15 mouse cellular contexts compared by ENCODE assay signal in the genomic region with DNA sequence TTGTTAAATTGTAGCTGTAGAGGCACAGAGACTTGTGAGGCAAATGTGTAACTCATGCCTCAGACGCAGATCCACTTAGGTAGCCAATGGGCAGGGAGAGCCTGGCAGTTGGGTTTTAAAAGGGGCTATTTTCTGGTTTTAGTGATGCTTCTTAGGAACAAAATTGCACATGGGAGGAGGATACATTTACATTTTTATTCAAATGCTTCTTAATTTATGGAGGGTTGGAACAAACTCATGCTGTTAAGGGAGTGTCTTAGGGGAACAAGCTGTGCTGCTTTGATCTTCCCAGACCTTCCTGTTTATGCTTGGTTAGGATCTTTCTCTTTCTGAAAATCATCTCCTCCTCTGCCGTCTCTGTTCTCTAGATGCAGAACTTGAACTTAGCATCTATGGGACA.
"Had no signal": no experiment of that assay in that cellular context is flagged by ENCODE, and none has a peak within 500 bp of the region (broad histone marks: within the 10 kb centered on the region; RNA-seq: fewer than 3 reads in every experiment).

No protein-coding gene starts in this region.

- H3K36me3 ChIP-seq: limb, embryonic 15.5 days; liver, embryonic 13.5 days; lung, embryonic 15.5 days; midbrain, embryonic 13.5 days; neural tube, embryonic 12.5 days; stomach, embryonic 15.5 days had no signal

- H3K27ac ChIP-seq: kidney, postnatal 0 days; limb, embryonic 15.5 days; liver, embryonic 13.5 days; lung, embryonic 15.5 days; macrophage; midbrain, embryonic 13.5 days; neural tube, embryonic 12.5 days; stomach, embryonic 15.5 days had no signal

- H3K4me3 ChIP-seq: limb, embryonic 15.5 days; liver, embryonic 13.5 days; lung, embryonic 15.5 days; megakaryocyte, embryonic 14.5 days; midbrain, embryonic 13.5 days; neural tube, embryonic 12.5 days; stomach, embryonic 15.5 days had no signal

- ATAC-seq: liver, postnatal 0 days; midbrain, embryonic 13.5 days had no signal

- H3K4me1 ChIP-seq: limb, embryonic 15.5 days; liver, embryonic 13.5 days; lung, embryonic 15.5 days; megakaryocyte, embryonic 14.5 days; midbrain, embryonic 13.5 days; neural tube, embryonic 12.5 days; stomach, embryonic 15.5 days had no signal

- H3K9ac ChIP-seq: limb, embryonic 15.5 days; liver, embryonic 13.5 days; liver, postnatal 0 days; lung, embryonic 15.5 days; midbrain, embryonic 13.5 days; neural tube, embryonic 12.5 days; stomach, embryonic 15.5 days had no signal

- H3K9me3 ChIP-seq: limb, embryonic 15.5 days; liver, embryonic 13.5 days; lung, embryonic 15.5 days; megakaryocyte, embryonic 14.5 days; midbrain, embryonic 13.5 days; neural tube, embryonic 12.5 days; stomach, embryonic 15.5 days had no signal

- H3K4me2 ChIP-seq: limb, embryonic 15.5 days; liver, embryonic 13.5 days; lung, embryonic 15.5 days; midbrain, embryonic 13.5 days; neural tube, embryonic 12.5 days; stomach, embryonic 15.5 days had no signal

- DNase-seq: kidney, adult 11 months; kidney, adult 9 months; kidney, postnatal 36 days; liver, embryonic 13.5 days; liver, postnatal 0 days; lung, postnatal 14 days; right cerebral cortex, postnatal 14 days had no signal

- H3K27me3 ChIP-seq: limb, embryonic 15.5 days; liver, embryonic 13.5 days; lung, embryonic 15.5 days; megakaryocyte, embryonic 14.5 days; midbrain, embryonic 13.5 days; neural tube, embryonic 12.5 days; stomach, embryonic 15.5 days had no signal
